Mouse (Mus musculus): ENCODE results near the gene Ammecr1. TPM values are rescaled to one million over a fixed set of nuclear protein-coding genes. Genes with fewer than 3 reads are reported as not detected.
A peak's percentile ranks its signal among the peaks of the same experiment; 100 is the strongest.

Ammecr1 gene
- polyA plus RNA-seq, 1 experiment from 2014 or later, result 7.1 TPM

DNA sequence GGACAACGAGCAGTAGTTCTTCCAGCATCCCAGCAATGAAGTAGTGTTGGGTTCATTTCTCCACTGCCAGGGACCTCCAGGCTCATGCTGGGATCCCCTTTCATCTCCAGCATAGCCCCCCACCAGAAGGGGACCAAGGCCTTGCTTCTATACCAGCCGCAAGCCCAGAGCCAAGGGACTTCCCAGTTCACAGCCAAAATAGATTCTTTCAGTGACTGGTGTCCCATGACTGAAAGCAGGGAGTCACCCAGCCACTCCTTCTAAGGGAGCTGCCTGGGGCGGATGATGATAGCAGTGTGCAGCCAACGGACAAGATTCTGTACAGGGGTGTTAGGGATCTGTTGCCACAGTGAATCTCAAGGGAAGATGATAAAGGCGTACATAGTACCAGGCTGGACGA is 131.7 kb downstream of the Ammecr1 start:
- 75% methylated on average over 6 of the region's 6 CpGs for WGBS
- Histone ChIP-seq H3K27ac (0 out of 2 replicates have a peak overlapping the region, but pooled peaks have one; percentile 31), H3K4me2 (ENCODE audit: low read length) (no peak overlapping the region), H3K36me3 (ENCODE audit: insufficient read depth, low read length) (0 out of 2 replicates have a peak, but pooled peaks cover 5% of the 10 kb centered on the region), H3K4me1 (replicated peaks; ENCODE audit: insufficient read depth, low read length) (no peaks in the 10 kb centered on the region), H3K4me3 (replicated peaks; ENCODE audit: low read depth, low read length) (no peak overlapping the region), H3K27me3 (ENCODE audit: insufficient read depth, low read length) (no peaks in the 10 kb centered on the region), H3K9me3 (replicated peaks; ENCODE audit: low read length) (no peaks in the 10 kb centered on the region), H3K9ac (ENCODE audit: low read depth, low read length) (no peak overlapping the region)
- ATAC-seq (replicated peaks; ENCODE audit: low FRiP score, low read depth) (no peak; the same call in 1 of the 2 replicates), DNase-seq (ENCODE audit: low spot score) (peak; percentile 33)
- TF ChIP-seq CTCF (IDR thresholded peaks at IDR 0.05; ENCODE audit: low read depth), result no peak

DNA sequence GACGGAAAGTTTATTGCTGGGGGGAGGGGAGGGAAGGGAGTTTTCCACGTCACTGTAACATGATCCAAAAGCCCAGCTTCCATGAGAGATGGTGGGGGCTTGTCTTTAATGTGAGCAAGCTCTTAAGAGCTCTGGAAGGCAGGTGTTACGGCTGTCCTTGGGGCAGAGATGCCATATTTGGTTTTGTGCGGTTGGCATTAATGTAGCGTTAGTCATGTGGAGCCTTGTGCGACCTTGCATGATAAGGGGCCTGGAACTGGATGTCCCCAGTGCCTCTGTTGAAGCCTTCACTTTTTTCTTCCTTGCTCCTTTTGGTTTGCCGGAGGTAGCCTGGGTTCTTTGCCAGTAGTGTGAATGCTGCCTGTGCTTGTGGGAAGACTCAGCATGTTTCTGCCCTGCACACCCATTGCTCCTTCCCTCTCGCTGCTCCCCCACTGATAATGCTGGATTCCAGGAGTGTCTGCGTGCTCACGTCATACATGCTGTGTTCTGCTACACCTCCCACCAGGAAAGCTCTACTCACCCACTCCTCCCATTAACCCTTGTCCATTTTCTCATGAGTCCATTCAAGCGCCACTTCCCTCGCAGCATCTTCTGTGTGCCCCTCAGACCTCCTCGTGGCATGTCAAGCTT is 133.2 kb downstream of the Ammecr1 start:
- Histone ChIP-seq H3K36me3 (ENCODE audit: insufficient read depth, low read length) (0 out of 2 replicates have a peak, but pooled peaks cover 5% of the 10 kb centered on the region), H3K4me2 (ENCODE audit: low read length) (no peak overlapping the region), H3K27me3 (ENCODE audit: insufficient read depth, low read length) (no peaks in the 10 kb centered on the region), H3K27ac (no peak overlapping the region), H3K4me3 (replicated peaks; ENCODE audit: low read depth, low read length) (no peak overlapping the region), H3K9ac (ENCODE audit: low read depth, low read length) (no peak overlapping the region), H3K4me1 (replicated peaks; ENCODE audit: insufficient read depth, low read length) (no peaks in the 10 kb centered on the region), H3K9me3 (replicated peaks; ENCODE audit: low read length) (no peaks in the 10 kb centered on the region)
- ATAC-seq (replicated peaks; ENCODE audit: low FRiP score, low read depth) (no peak; the same call in 1 of the 2 replicates), DNase-seq (ENCODE audit: low spot score) (no peak)
- 65% methylated on average over 13 of the region's 13 CpGs for WGBS
- TF ChIP-seq CTCF (IDR thresholded peaks at IDR 0.05; ENCODE audit: low read depth), result no peak

DNA sequence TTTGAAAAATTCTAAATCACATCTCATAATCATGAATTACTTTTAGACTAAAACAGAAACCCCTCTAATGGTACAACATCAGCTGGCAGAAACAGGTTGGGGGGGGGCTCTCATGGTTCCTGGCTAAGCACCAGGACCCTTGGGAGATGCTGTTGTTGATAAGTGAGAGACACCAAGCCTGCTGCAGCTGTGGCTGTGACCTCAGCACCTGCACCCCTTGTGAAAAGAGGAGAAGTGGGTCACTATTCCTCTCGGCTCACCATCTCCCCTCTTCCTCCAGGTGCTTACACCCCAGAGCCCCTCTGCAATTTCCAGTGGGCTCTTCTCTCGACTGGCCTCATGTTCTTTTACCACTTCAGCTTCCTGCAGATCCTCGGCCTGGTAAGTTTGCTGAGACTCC is 134.3 kb downstream of the Ammecr1 start:
- H3K27ac ChIP-seq, result no peak overlapping the region
- DNase-seq (ENCODE audit: low spot score) (no peak), ATAC-seq (replicated peaks; ENCODE audit: low FRiP score, low read depth) (no peak)
- TF ChIP-seq CTCF (IDR thresholded peaks at IDR 0.05; ENCODE audit: low read depth), result no peak
- no peak overlapping the region for H3K9ac ChIP-seq (ENCODE audit: low read depth, low read length)
- H3K4me2 ChIP-seq (ENCODE audit: low read length), result no peak overlapping the region
- no peaks in the 10 kb centered on the region for H3K9me3 ChIP-seq (replicated peaks; ENCODE audit: low read length)
- H3K4me1 ChIP-seq (replicated peaks; ENCODE audit: insufficient read depth, low read length), result no peaks in the 10 kb centered on the region
- H3K27me3 ChIP-seq (ENCODE audit: insufficient read depth, low read length), result no peaks in the 10 kb centered on the region
- 30% methylated on average over 3 of the region's 3 CpGs for WGBS
- H3K36me3 ChIP-seq (ENCODE audit: insufficient read depth, low read length), result 0 out of 2 replicates have a peak, but pooled peaks cover 5% of the 10 kb centered on the region
- no peak overlapping the region for H3K4me3 ChIP-seq (replicated peaks; ENCODE audit: low read depth, low read length)

DNA sequence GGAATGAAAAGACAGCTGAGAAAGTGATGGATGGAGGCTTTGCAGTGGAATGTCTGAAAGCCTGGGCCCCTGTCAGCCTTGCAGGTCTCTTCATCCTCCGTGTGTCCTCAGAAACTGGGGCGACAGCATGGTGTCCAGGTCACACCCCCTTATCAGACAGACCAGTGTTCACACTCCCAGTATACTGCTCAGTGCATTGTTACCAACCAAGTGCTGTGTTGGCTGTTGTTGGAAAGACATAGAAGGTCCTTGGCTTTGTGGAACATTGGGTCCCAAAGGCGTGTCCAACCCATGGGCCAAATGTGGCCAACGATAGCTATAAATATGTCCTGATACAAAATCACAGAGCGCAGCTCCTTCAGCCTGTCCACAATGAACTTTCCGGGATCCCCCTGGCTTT is 136.0 kb downstream of the Ammecr1 start:
- H3K27me3 ChIP-seq (ENCODE audit: insufficient read depth, low read length), result no peaks in the 10 kb centered on the region
- no peak overlapping the region for H3K27ac ChIP-seq
- DNase-seq (ENCODE audit: low spot score), result no peak
- H3K9me3 ChIP-seq (replicated peaks; ENCODE audit: low read length), result no peaks in the 10 kb centered on the region
- 88% methylated on average over 6 of the region's 6 CpGs for WGBS
- no peaks in the 10 kb centered on the region for H3K36me3 ChIP-seq (ENCODE audit: insufficient read depth, low read length)
- H3K4me1 ChIP-seq (replicated peaks; ENCODE audit: insufficient read depth, low read length), result no peaks in the 10 kb centered on the region
- no peak for ATAC-seq (replicated peaks; ENCODE audit: low FRiP score, low read depth)
- no peak overlapping the region for H3K4me3 ChIP-seq (replicated peaks; ENCODE audit: low read depth, low read length)
- TF ChIP-seq CTCF (IDR thresholded peaks at IDR 0.05; ENCODE audit: low read depth), result no peak
- H3K4me2 ChIP-seq (ENCODE audit: low read length), result no peak overlapping the region
- no peak overlapping the region for H3K9ac ChIP-seq (ENCODE audit: low read depth, low read length)

DNA sequence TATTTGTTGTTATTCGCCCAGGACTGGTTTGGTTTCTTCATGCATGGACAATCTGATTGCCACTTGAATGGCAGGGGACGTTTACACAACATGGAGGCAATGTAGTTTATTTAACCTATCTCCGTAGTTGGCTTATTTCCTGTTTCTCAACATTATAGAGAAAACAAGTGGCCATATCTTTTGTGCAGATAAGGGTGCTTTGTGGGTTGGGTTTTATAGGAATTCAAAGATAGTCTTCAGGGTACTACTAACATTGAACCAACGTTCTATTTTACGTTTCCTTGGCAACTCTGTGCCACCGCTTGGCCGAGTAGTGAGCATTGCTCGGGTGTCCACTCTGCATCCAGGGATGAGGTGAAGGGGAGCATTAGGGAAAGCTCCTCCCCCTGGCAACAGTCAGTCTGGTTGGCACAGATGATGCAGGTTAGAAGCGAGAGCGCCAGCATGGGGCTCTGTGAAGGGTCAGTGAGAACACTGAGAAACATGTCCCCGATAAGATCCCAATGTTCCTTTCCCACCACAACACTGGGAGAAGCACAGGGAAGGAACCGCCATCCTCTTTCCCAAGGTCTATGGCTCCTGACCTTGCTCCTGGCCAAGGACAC is 136.6 kb downstream of the Ammecr1 start:
- TF ChIP-seq CTCF (IDR thresholded peaks at IDR 0.05; ENCODE audit: low read depth), result no peak
- ATAC-seq (replicated peaks; ENCODE audit: low FRiP score, low read depth) (no peak), DNase-seq (ENCODE audit: low spot score) (no peak)
- H3K4me2 ChIP-seq (ENCODE audit: low read length), result no peak overlapping the region
- H3K4me1 ChIP-seq (replicated peaks; ENCODE audit: insufficient read depth, low read length), result no peaks in the 10 kb centered on the region
- no peaks in the 10 kb centered on the region for H3K27me3 ChIP-seq (ENCODE audit: insufficient read depth, low read length)
- no peak overlapping the region for H3K4me3 ChIP-seq (replicated peaks; ENCODE audit: low read depth, low read length)
- no peak overlapping the region for H3K9ac ChIP-seq (ENCODE audit: low read depth, low read length)
- WGBS, result 80% methylated on average over 12 of the region's 12 CpGs
- H3K36me3 ChIP-seq (ENCODE audit: insufficient read depth, low read length), result no peaks in the 10 kb centered on the region
- no peaks in the 10 kb centered on the region for H3K9me3 ChIP-seq (replicated peaks; ENCODE audit: low read length)
- no peak overlapping the region for H3K27ac ChIP-seq

DNA sequence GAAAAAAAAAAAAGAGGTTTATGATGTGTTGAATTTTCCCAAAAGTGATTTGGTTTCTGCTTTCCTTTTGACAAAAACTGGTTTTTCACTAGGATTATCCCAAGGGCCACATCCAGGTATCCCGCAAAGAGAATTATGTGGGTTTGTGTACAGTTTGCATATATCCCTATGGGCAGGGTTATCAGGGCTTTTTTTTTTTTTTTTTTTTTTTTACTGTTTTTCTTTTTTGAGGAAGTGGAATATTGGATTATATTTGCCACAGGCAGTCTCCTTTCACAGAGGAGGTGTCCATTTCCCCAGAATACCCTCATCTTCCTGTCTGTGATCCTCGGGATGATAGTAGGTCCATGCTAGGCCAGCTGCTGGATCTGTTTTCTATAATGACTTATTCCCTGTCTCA is 137.3 kb downstream of the Ammecr1 start:
- no peak overlapping the region for H3K4me3 ChIP-seq (replicated peaks; ENCODE audit: low read depth, low read length)
- H3K4me1 ChIP-seq (replicated peaks; ENCODE audit: insufficient read depth, low read length), result no peaks in the 10 kb centered on the region
- no peak overlapping the region for H3K4me2 ChIP-seq (ENCODE audit: low read length)
- no peak for DNase-seq (ENCODE audit: low spot score)
- no peak for TF ChIP-seq CTCF (IDR thresholded peaks at IDR 0.05; ENCODE audit: low read depth)
- H3K27me3 ChIP-seq (ENCODE audit: insufficient read depth, low read length), result no peaks in the 10 kb centered on the region
- H3K27ac ChIP-seq, result no peak overlapping the region
- ATAC-seq (replicated peaks; ENCODE audit: low FRiP score, low read depth), result no peak
- WGBS, result 72% methylated on average over 2 of the region's 2 CpGs
- H3K9ac ChIP-seq (ENCODE audit: low read depth, low read length), result no peak overlapping the region
- no peaks in the 10 kb centered on the region for H3K9me3 ChIP-seq (replicated peaks; ENCODE audit: low read length)
- no peaks in the 10 kb centered on the region for H3K36me3 ChIP-seq (ENCODE audit: insufficient read depth, low read length)

Measured in kidney, postnatal 0 days (tissue).